Mouse (Mus musculus): ENCODE measurements around the gene Lefty2. TPM values are rescaled to one million over a fixed set of nuclear protein-coding genes. Genes with fewer than 3 reads are reported as not detected.

The Lefty2 gene
- polyA plus RNA-seq, 1 experiment, result not detected

DNA sequence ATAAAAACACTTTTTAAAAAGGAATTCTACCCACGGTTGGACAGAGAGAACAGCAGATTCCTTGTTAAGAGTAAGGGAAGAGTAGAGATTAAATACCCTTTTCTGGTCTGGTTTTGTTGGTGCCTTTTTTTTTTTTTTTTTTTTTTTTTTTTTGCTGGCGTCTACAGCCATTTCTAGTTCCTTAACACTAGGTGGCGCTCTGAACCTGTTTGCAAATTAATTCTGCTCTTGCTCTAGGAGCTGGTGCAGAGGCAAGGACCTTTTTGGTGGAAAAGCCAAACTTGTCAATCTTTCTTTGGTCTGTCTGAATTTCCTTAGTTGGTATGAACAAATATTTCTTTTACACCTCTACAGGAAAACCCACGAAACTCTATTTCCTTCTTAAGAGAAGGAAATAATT, 8.2 kb downstream of the Lefty2 start:
- Histone ChIP-seq H3K4me3 (ENCODE audit: insufficient read depth, low read depth, low read length) (no peak overlapping the region), H3K27ac (ENCODE audit: insufficient read depth, low read depth, low read length) (no peak overlapping the region), H3K36me3 (ENCODE audit: control insufficient read depth, insufficient read depth, low read length) (no peaks in the 10 kb centered on the region), H3K27me3 (replicated peaks; ENCODE audit: control insufficient read depth, insufficient read depth, low read length) (no peaks in the 10 kb centered on the region), H3K4me1 (ENCODE audit: control insufficient read depth, insufficient read depth, low read length) (peaks cover 4% of the 10 kb centered on the region; the same call in 1 of the 2 replicates)
- TF ChIP-seq CTCF (conservative IDR thresholded peaks at IDR 0.05; ENCODE audit: insufficient read depth, insufficient read length, low read depth, low read length), result peak; percentile 42
- no peak for TF ChIP-seq POLR2A (IDR thresholded peaks at IDR 0.05; ENCODE audit: low read depth, low read length)
- WGBS, result 3% methylated on average over 4 of the region's 4 CpGs
- peak; percentile 71 for DNase-seq

DNA sequence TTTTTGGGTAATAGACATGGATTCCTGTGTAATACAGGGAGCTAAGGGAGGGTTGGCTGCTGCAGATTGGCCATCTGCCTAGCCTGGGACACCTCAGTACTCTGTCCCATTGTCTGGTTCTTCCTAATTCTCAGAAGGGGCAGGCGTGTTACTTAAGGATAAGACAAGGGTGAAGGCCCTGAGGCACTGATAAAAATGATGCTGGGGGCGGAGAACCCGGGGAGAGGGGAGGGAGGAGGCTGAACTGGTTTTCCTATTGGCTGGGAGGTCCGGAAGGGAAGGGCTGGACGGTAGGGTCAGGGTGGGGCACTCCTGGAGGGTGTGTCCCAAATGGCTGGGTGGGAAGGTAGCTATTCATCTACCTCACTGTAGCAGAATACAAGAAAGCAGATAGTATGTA, 10.0 kb downstream of the Lefty2 start:
- H3K27ac ChIP-seq (ENCODE audit: insufficient read depth, low read depth, low read length), result no peak overlapping the region
- H3K36me3 ChIP-seq (ENCODE audit: control insufficient read depth, insufficient read depth, low read length), result no peaks in the 10 kb centered on the region; the same call in none of the 2 replicates
- TF ChIP-seq POLR2A (IDR thresholded peaks at IDR 0.05; ENCODE audit: low read depth, low read length) (no peak), CTCF (conservative IDR thresholded peaks at IDR 0.05; ENCODE audit: insufficient read depth, insufficient read length, low read depth, low read length) (no peak)
- peaks cover 4% of the 10 kb centered on the region; the same call in 1 of the 2 replicates for H3K4me1 ChIP-seq (ENCODE audit: control insufficient read depth, insufficient read depth, low read length)
- no peaks in the 10 kb centered on the region for H3K27me3 ChIP-seq (replicated peaks; ENCODE audit: control insufficient read depth, insufficient read depth, low read length)
- 54% methylated on average over 5 of the region's 5 CpGs for WGBS
- no peak for DNase-seq
- H3K4me3 ChIP-seq (ENCODE audit: insufficient read depth, low read depth, low read length), result no peak overlapping the region

DNA sequence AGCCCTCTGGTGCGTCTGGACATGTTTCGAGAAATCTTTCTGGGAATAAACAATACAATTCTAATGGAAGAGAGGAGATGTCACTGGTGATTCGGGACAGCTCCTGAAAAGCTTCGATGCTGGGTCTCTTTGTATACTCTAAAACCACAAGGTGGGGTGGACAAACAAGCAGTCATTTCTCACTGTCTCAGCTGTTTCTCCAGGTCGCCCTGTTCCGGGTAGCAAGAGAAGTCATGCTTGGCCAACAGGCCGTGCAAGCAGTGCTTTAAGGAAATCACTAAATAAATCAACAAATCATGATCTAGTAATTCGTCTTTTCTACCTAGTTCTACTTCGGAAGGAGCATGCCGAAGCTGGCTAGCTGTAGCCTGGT, 10.7 kb downstream of the Lefty2 start:
- WGBS, result 17% methylated on average over 10 of the region's 10 CpGs
- H3K36me3 ChIP-seq (ENCODE audit: control insufficient read depth, insufficient read depth, low read length), result no peaks in the 10 kb centered on the region; the same call in none of the 2 replicates
- H3K27ac ChIP-seq (ENCODE audit: insufficient read depth, low read depth, low read length), result peak overlapping the region; percentile 70
- DNase-seq, result no peak
- peak overlapping the region; percentile 52 for H3K4me3 ChIP-seq (ENCODE audit: insufficient read depth, low read depth, low read length)
- TF ChIP-seq POLR2A (IDR thresholded peaks at IDR 0.05; ENCODE audit: low read depth, low read length) (no peak), CTCF (conservative IDR thresholded peaks at IDR 0.05; ENCODE audit: insufficient read depth, insufficient read length, low read depth, low read length) (no peak)
- H3K4me1 ChIP-seq (ENCODE audit: control insufficient read depth, insufficient read depth, low read length), result peaks cover 4% of the 10 kb centered on the region; the same call in 1 of the 2 replicates
- H3K27me3 ChIP-seq (replicated peaks; ENCODE audit: control insufficient read depth, insufficient read depth, low read length), result no peaks in the 10 kb centered on the region

DNA sequence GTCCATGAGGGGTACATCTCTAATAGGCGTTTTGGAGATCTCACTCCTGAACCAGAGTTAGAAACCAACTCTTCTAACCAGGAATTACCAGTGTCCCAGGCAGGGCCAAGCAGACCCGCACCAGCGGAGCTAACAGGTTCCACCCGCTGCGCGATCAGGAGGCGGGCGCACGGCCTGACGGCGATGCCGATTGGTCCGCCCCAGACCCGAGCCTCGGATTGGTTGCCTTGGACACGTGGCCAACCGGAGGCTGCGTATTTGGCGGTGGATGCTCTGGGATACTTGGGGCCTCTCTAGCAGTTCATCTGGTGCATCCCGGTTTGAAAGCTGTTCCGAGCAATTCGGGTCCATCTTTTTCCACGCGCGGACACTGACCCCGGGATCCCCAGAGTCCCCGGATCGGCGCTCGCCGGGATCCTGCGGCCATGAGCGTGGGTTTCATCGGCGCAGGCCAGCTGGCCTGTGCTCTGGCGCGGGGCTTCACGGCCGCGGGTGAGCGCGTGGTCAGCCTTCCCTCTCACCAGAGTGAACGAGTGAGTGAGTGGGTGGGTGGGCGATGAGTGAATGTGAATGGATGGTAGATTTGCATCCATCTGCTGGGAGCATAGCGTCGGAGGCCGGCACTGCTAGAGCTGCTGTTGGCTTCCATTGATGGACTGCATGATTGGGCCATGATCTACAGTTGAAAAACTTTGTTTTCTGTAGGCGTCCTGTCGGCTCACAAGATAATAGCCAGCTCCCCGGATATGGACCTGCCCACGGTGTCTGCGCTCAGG, 11.3 kb downstream of the Lefty2 start, which contains the start of gene Pycr2:
Pycr2 (plus strand) TSS at position 255 of the 776 bp plus-strand sequence.
- TF ChIP-seq POLR2A (IDR thresholded peaks at IDR 0.05; ENCODE audit: low read depth, low read length) (peak; percentile 50), CTCF (conservative IDR thresholded peaks at IDR 0.05; ENCODE audit: insufficient read depth, insufficient read length, low read depth, low read length) (no peak)
- DNase-seq, result peak; percentile 97
- no peaks in the 10 kb centered on the region for H3K27me3 ChIP-seq (replicated peaks; ENCODE audit: control insufficient read depth, insufficient read depth, low read length)
- no peaks in the 10 kb centered on the region; the same call in none of the 2 replicates for H3K36me3 ChIP-seq (ENCODE audit: control insufficient read depth, insufficient read depth, low read length)
- H3K4me1 ChIP-seq (ENCODE audit: control insufficient read depth, insufficient read depth, low read length), result peaks cover 4% of the 10 kb centered on the region; the same call in 1 of the 2 replicates
- WGBS, result under 1% methylated on average over 52 of the region's 52 CpGs
- H3K4me3 ChIP-seq (ENCODE audit: insufficient read depth, low read depth, low read length), result peak within 1 kb of the TSS; percentile 95
- H3K27ac ChIP-seq (ENCODE audit: insufficient read depth, low read depth, low read length), result peak within 1 kb of the TSS; percentile 70

DNA sequence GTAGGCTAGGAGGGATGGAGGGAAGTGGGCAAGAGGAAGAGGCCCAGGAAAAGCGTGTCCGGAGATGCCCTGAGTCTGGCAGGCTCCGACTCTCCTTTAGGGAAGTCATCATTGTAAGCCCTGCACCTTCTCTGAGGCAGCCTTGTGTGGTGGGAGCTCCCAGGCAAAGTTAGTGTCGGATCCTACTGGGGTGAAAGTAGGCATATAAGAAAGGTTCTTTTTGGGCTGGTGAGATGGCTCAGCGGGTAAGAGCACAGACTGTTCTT, 11.8 kb downstream of the Lefty2 start:
- peak overlapping the region; percentile 95 for H3K4me3 ChIP-seq (ENCODE audit: insufficient read depth, low read depth, low read length)
- peaks cover 4% of the 10 kb centered on the region; the same call in 1 of the 2 replicates for H3K4me1 ChIP-seq (ENCODE audit: control insufficient read depth, insufficient read depth, low read length)
- no peak for TF ChIP-seq POLR2A (IDR thresholded peaks at IDR 0.05; ENCODE audit: low read depth, low read length)
- no peak for TF ChIP-seq CTCF (conservative IDR thresholded peaks at IDR 0.05; ENCODE audit: insufficient read depth, insufficient read length, low read depth, low read length)
- DNase-seq, result no peak
- no peaks in the 10 kb centered on the region for H3K27me3 ChIP-seq (replicated peaks; ENCODE audit: control insufficient read depth, insufficient read depth, low read length)
- H3K36me3 ChIP-seq (ENCODE audit: control insufficient read depth, insufficient read depth, low read length), result no peaks in the 10 kb centered on the region; the same call in none of the 2 replicates
- WGBS, result 7% methylated on average over 5 of the region's 5 CpGs
- H3K27ac ChIP-seq (ENCODE audit: insufficient read depth, low read depth, low read length), result no peak overlapping the region

DNA sequence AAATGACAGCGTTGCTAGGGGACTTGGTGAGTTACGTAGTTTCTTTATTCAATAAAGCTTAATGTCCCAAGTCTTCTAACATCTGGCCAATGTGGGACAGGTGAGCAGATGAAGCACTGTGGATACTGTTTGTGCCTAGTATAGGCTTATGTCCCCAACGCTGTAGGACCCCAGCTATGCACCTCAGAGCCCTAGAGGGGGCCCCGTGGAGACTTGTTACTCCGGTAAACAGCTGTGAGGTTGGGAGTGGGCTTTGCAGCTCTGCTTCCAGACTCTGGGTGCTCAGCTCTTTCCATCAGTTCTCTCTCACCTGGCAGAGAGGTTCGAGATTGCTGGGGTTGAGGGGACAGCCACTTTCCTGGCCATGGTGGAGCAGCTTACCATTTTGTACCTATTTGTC, 12.4 kb downstream of the Lefty2 start:
- TF ChIP-seq POLR2A (IDR thresholded peaks at IDR 0.05; ENCODE audit: low read depth, low read length), result no peak
- TF ChIP-seq CTCF (conservative IDR thresholded peaks at IDR 0.05; ENCODE audit: insufficient read depth, insufficient read length, low read depth, low read length), result no peak
- H3K27me3 ChIP-seq (replicated peaks; ENCODE audit: control insufficient read depth, insufficient read depth, low read length), result no peaks in the 10 kb centered on the region
- 75% methylated on average over 6 of the region's 6 CpGs for WGBS

DNA sequence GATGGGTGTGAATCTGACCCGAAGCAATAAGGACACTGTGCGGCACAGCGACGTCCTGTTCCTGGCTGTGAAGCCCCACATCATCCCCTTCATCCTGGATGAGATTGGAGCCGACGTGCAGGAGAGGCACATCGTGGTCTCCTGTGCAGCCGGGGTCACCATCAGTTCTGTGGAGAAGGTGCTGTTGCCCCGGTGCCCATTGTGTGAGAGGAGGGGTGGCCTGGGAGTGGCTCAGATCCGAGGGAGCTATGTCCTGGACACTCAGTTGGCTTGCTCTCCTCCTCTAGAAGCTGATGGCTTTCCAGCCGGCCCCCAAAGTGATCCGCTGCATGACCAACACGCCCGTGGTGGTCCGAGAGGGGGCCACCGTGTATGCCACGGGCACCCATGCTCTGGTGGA, 13.0 kb downstream of the Lefty2 start:
- Histone ChIP-seq H3K27ac (ENCODE audit: insufficient read depth, low read depth, low read length) (no peak overlapping the region), H3K36me3 (ENCODE audit: control insufficient read depth, insufficient read depth, low read length) (no peaks in the 10 kb centered on the region; the same call in none of the 2 replicates), H3K4me3 (ENCODE audit: insufficient read depth, low read depth, low read length) (no peak overlapping the region), H3K27me3 (replicated peaks; ENCODE audit: control insufficient read depth, insufficient read depth, low read length) (no peaks in the 10 kb centered on the region), H3K4me1 (ENCODE audit: control insufficient read depth, insufficient read depth, low read length) (peaks cover 4% of the 10 kb centered on the region; the same call in 1 of the 2 replicates)
- no peak for DNase-seq
- 94% methylated on average over 17 of the region's 17 CpGs for WGBS
- TF ChIP-seq POLR2A (IDR thresholded peaks at IDR 0.05; ENCODE audit: low read depth, low read length) (no peak), CTCF (conservative IDR thresholded peaks at IDR 0.05; ENCODE audit: insufficient read depth, insufficient read length, low read depth, low read length) (no peak)

More for the DNA sequence above, 12.4 kb downstream of the Lefty2 start:
- Histone ChIP-seq H3K27ac (ENCODE audit: insufficient read depth, low read depth, low read length) (no peak overlapping the region), H3K36me3 (ENCODE audit: control insufficient read depth, insufficient read depth, low read length) (no peaks in the 10 kb centered on the region; the same call in none of the 2 replicates), H3K4me3 (ENCODE audit: insufficient read depth, low read depth, low read length) (no peak overlapping the region), H3K4me1 (ENCODE audit: control insufficient read depth, insufficient read depth, low read length) (peaks cover 4% of the 10 kb centered on the region; the same call in 1 of the 2 replicates)
- no peak for DNase-seq

All from kidney, adult 2 months (tissue).